Mouse (Mus musculus) erythroblast, embryonic 14.5 days (primary cell): ENCODE data around the gene Mapk6. TPM values are rescaled to one million over a fixed set of nuclear protein-coding genes. Genes with fewer than 3 reads are reported as not detected.

Experiments used
- H3K27me3 ChIP-seq: 2 replicates; pipeline ENCODE4 v1.6.1; 2012; ENCODE audit warnings: inconsistent platforms; ENCODE audit not compliant: control insufficient read depth
- H3K36me3 ChIP-seq: 2 replicates; pipeline ENCODE4 v1.6.1; 2012; ENCODE audit warnings: mild to moderate bottlenecking, inconsistent platforms; ENCODE audit not compliant: control insufficient read depth
- H3K4me1 ChIP-seq: 2 replicates; pipeline ENCODE4 v1.6.1; 2012; ENCODE audit warnings: inconsistent platforms; ENCODE audit not compliant: control insufficient read depth
- H3K4me3 ChIP-seq: replicated peaks from 2 replicates; pipeline ENCODE3; 2012; ENCODE audit warnings: moderate library complexity, mild to moderate bottlenecking, inconsistent platforms
- H3K9me3 ChIP-seq: 2 replicates; pipeline ENCODE4 v1.6.1; 2012; ENCODE audit warnings: low read length, inconsistent platforms, mixed read lengths; ENCODE audit not compliant: control insufficient read depth
- GATA1 ChIP-seq: IDR thresholded peaks from 2 replicates; pipeline ENCODE4 v1.6.1; 2012; ENCODE audit warnings: low read length, inconsistent platforms, mixed read lengths
- TAL1 ChIP-seq: IDR thresholded peaks from 3 replicates; pipeline ENCODE4 v1.6.1; 2012; ENCODE audit warnings: low read length, inconsistent platforms, mixed read lengths
- polyA plus RNA-seq: library from polyadenylated mRNA; stranded (reverse); fragments of >175 nt; gene quantifications from 2 replicates; pipeline ENCODE4 v1.2.3, GENCODE M21; 2012

Gene Mapk6
- polyA plus RNA-seq, 1 experiment: 0.11 TPM

DNA sequence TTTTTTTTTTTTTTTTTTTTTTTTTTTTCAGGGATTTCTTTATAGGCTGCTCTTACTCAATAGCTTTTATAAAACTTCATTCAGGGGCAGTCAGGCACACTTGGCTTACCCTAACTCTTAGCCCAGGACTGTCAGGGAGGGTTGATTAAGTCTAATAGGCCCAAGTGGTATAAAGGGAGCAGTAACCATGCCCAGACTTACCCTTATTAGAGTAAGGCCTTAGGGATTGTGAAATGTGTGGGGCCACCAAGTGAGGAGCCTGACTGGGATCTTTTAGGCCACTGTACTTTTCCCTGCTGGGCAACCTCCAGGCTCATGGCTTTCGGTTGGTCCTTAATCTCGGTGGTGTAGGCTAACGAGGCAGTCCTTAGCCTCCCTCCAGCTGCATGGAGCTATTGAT, 61.2 kb downstream of the Mapk6 start:
- H3K36me3 ChIP-seq: no peaks in the 10 kb centered on the region
- TF ChIP-seq GATA1 (no peak), TAL1 (no peak)
- H3K4me1 ChIP-seq: no peaks in the 10 kb centered on the region
- no peaks in the 10 kb centered on the region for H3K27me3 ChIP-seq
- H3K9me3 ChIP-seq: no peaks in the 10 kb centered on the region
- no peak overlapping the region for H3K4me3 ChIP-seq

DNA sequence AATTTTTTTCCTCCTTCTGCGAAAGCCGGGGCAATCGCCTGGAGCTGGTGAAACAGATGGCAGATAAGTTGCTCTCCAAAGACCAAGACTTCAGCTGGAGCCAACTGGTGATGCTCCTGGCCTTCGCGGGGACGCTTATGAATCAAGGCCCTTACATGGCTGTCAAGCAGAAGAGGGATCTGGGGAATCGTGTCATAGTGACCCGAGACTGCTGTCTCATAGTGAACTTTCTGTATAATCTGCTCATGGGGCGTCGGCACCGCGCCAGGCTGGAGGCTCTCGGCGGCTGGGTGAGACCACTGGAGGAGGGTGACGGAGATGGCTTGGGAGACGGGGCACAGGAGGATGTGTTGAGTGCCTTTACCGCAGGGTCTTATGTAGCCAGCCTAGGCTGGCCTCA, 61.7 kb downstream of the Mapk6 start:
- Histone ChIP-seq H3K9me3 (no peaks in the 10 kb centered on the region), H3K4me1 (no peaks in the 10 kb centered on the region), H3K4me3 (no peak overlapping the region), H3K27me3 (no peaks in the 10 kb centered on the region), H3K36me3 (no peaks in the 10 kb centered on the region)
- TF ChIP-seq TAL1 (no peak), GATA1 (no peak)

DNA sequence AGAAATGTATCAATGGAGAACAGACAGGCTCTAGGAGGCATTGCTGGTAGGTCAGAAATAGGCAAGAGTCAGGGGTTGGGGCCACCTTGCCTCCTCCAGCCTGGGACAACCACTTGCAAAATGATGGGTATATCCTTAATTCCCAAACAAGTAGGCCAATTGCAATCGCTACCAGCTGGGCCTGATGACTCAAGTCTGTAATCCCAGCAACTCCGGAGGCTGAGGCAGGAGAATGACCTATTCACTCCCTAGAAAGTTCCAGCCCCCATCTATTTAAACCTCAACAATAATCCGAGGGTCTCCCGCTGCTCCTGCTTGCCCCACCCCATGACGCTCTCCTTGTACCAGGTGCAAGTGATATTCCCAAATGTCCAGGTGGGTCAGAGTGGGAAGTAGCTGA, 62.3 kb downstream of the Mapk6 start, which contains the start of gene Bcl2l10:
Gene Bcl2l10, plus strand, starts transcription at position 301 of the 400 bp plus-strand sequence.
- Histone ChIP-seq H3K27me3 (no peaks in the 10 kb centered on the region), H3K4me1 (no peaks in the 10 kb centered on the region), H3K4me3 (no peak within 1 kb of the TSS), H3K9me3 (no peaks in the 10 kb centered on the region), H3K36me3 (no peaks in the 10 kb centered on the region)
- TF ChIP-seq TAL1 (no peak), GATA1 (no peak)

DNA sequence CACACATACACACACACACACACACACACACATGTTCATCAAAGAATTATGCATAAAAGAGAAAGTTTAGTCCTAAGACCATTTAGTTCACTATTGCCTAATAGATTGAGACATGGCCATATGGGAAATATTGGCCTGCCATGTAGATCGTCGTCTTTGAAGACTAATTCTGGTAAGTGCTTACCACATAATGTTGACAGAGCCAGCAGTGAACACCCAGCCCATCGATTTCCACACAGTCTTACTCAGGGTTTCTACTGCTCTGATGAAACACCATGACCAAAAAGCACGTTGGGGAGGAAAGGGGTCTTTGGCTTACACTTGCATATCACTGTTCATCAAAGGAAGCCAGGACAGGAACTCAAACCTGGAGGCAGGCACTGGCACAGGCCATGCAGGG, 67.4 kb downstream of the Mapk6 start:
- Histone ChIP-seq H3K4me3 (no peak overlapping the region), H3K27me3 (no peaks in the 10 kb centered on the region), H3K4me1 (no peaks in the 10 kb centered on the region), H3K9me3 (no peaks in the 10 kb centered on the region), H3K36me3 (no peaks in the 10 kb centered on the region)
- TF ChIP-seq TAL1: no peak
- no peak for TF ChIP-seq GATA1

DNA sequence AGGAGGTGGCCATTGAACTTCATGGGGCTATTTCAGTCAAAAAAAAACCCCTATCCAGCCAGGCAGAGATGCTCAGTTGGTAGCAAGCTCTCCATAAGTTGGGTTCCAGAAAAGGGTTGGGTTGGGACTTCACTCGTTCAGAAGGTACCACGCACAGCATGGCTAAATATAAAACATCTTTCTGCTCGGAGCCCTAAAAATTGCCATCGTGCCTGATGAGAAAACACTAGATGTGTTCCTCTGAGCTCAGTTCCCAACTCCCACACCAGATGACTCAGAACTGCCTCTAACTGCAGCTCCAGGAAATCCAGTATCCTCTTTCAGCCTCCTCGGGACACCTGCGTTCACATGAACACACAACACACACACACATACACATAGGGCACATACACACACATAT, 71.8 kb downstream of the Mapk6 start:
- Histone ChIP-seq H3K9me3 (no peaks in the 10 kb centered on the region), H3K4me1 (no peaks in the 10 kb centered on the region), H3K36me3 (no peaks in the 10 kb centered on the region), H3K27me3 (no peaks in the 10 kb centered on the region), H3K4me3 (no peak overlapping the region)
- TF ChIP-seq GATA1: no peak
- no peak for TF ChIP-seq TAL1

DNA sequence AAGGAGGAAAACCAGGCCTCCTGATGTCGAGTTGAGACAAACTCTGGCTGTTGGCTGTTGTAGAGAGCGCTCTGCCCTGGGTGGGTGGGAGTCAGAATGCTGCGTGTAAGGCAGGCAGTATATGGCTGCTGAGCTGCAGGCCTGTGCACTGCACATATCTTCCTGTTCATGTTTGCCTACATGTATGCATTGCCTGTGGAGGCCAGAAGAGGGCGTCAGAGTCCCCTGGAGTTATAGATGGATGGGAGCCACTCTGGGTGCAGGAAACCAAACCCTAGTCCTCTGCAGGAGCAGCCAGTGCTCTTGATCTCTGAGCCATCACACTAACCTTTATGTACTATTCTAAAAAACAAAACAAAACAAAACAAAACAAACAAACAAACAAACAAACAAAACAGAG, 75.4 kb downstream of the Mapk6 start:
- Histone ChIP-seq H3K9me3 (no peaks in the 10 kb centered on the region), H3K4me1 (no peaks in the 10 kb centered on the region), H3K27me3 (no peaks in the 10 kb centered on the region), H3K36me3 (no peaks in the 10 kb centered on the region), H3K4me3 (no peak overlapping the region)
- TF ChIP-seq TAL1 (no peak), GATA1 (no peak)

DNA sequence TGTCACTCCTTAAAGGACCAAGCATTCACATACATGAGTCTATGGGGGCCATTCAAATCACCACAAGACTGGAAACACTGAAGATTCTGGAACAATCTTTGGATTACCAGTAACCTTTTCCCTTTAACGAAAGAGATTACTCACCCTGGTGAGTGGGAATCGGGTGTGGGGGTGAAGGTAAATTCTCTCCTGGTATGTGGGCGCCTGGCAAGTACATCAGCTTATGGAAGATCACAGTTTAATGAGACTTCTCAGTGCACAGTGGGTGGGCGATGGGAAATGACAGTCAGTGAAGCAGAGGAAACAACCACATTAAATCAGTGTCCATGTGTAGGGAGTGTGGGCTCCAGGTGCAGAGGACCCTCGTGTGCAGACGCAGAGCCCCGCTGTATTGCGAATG, 79.0 kb downstream of the Mapk6 start:
- no peak for TF ChIP-seq TAL1
- no peak for TF ChIP-seq GATA1
- Histone ChIP-seq H3K36me3 (no peaks in the 10 kb centered on the region), H3K4me1 (no peaks in the 10 kb centered on the region), H3K9me3 (no peaks in the 10 kb centered on the region), H3K27me3 (no peaks in the 10 kb centered on the region), H3K4me3 (no peak overlapping the region)

DNA sequence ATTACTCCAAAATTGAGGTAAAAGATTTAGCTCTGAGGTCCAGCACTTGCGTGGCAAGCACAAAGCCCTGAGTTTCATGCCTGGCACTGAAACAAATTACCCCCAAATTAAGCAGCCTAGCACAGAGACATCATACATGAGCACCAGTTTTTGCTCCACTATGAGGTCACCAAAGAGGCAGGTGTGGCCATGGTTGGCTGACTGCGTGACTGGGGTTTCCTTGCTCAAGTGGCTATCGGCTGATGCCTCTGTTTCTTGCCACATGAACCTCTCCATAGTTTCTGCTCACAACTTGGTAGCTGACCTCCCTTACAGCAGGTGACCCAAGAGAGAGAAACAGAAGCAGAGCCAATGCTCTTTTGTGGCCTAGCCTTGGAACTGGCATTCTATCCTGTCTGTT, 81.8 kb downstream of the Mapk6 start:
- no peaks in the 10 kb centered on the region for H3K9me3 ChIP-seq
- H3K4me1 ChIP-seq: no peaks in the 10 kb centered on the region
- H3K27me3 ChIP-seq: no peaks in the 10 kb centered on the region
- TF ChIP-seq GATA1 (no peak), TAL1 (no peak)
- H3K36me3 ChIP-seq: no peaks in the 10 kb centered on the region
- no peak overlapping the region for H3K4me3 ChIP-seq

DNA sequence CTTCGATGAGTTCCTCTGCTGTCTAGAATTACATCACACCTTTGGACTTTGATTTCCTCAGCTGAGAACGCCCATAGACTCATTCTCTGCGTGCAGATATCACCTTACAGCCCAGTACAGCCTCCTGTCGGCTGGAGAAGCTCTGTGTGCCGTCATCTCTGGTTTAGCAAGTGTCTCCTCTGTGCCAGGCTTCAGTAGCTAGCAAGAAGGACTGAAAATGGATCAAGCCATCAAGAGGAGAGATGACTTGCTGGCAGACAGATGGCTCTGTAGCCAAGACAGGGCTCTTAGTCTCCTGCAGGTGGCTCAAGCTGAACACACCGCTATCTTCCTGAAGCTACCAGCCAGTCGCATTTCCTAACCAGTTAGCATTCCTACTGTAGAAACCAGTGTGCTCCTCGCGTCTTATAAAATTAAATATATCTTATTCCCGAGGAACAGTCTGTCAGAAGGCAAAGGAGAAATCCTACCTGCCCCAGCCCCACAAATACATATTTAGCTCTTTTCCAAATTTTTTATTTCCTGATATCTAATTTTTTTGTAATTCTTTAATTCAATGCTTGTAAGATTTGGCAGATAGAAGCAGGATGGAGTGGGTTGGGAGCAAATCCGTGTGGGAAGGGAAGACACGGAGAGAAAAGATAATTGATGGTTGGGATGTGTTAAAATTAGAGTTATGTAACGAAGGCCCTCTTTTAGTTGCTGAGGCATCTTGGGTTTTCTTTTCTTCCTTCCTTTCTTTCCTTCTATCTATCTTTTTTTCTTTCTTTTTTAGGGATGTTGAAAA, 87.5 kb downstream of the Mapk6 start:
- Histone ChIP-seq H3K4me1 (no peaks in the 10 kb centered on the region), H3K36me3 (no peaks in the 10 kb centered on the region), H3K9me3 (no peaks in the 10 kb centered on the region), H3K4me3 (no peak overlapping the region), H3K27me3 (no peaks in the 10 kb centered on the region)
- TF ChIP-seq TAL1 (no peak), GATA1 (no peak)

DNA sequence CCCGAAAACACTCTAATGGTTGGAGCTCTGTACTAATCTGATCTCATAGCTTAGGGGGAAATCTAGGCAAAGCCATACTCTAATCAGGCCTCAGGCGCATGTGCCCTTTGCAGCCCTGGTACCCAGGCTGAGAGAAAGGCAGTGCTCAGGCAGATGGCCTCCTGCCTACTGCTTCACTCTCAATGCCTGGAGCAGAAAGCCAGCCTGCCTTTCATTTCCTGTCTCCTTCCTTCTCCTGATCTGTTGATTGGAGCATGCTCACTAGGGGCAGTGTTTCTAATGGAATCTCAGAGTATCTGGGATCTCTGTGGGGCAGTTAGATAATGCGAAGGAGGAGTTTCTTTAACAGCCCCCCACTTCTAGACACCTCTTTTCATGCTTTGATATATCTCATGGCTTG, 90.4 kb downstream of the Mapk6 start:
- Histone ChIP-seq H3K4me1 (peaks cover 4% of the 10 kb centered on the region), H3K9me3 (no peaks in the 10 kb centered on the region), H3K4me3 (no peak overlapping the region), H3K27me3 (peaks cover 15% of the 10 kb centered on the region), H3K36me3 (no peaks in the 10 kb centered on the region)
- TF ChIP-seq TAL1: no peak
- TF ChIP-seq GATA1: no peak

Other genes starting within 250 kb of the Mapk6 start
- gene Myo5c, start 178.0 kb downstream of the Mapk6 start, polyA plus RNA-seq: not detected in 2 replicates
- gene Gnb5, start 103.7 kb downstream of the Mapk6 start, polyA plus RNA-seq: not detected in 2 replicates
- not detected in 2 replicates for gene Bcl2l10, start 62.2 kb downstream of the Mapk6 start, polyA plus RNA-seq
- 1.0 and 1.3 TPM in 2 replicates for gene Leo1, start 31.5 kb upstream of the Mapk6 start, polyA plus RNA-seq
- gene Tmod3, start 149.7 kb upstream of the Mapk6 start, polyA plus RNA-seq: 0.56 and 0.65 TPM in 2 replicates
- not detected in 2 replicates for gene Tmod2, start 201.3 kb upstream of the Mapk6 start, polyA plus RNA-seq
- gene Lysmd2, start 215.7 kb upstream of the Mapk6 start, polyA plus RNA-seq: not detected in 2 replicates